Mouse (Mus musculus) ovary, postnatal 14 days (tissue): ENCODE results near the gene Dync1i1.

Experiments
- DNase-seq: peaks from one replicate; pipeline ENCODE4 v3.0.0; 2022; ENCODE audit warnings: low spot score

The Dync1i1 gene

DNA sequence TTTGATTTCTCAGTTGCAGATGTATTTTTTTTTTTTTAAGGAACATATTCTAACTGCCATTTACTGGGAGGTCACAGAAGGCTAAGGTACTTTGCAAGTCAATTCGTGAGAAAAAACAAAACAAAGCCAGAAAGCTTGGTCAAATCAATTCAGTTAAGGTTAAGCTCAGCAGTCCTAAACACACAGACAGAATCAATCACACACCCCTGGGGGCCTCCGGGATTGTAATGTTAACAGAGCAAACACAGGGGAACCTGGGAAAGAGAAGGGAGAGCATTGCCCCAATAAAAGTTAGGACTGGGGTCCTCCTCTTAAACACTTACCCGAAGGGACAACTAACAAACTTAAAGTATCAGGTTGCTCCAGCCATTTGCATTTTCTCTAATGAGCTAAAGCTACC, 344.6 kb downstream of the Dync1i1 start:
- no peak for DNase-seq

DNA sequence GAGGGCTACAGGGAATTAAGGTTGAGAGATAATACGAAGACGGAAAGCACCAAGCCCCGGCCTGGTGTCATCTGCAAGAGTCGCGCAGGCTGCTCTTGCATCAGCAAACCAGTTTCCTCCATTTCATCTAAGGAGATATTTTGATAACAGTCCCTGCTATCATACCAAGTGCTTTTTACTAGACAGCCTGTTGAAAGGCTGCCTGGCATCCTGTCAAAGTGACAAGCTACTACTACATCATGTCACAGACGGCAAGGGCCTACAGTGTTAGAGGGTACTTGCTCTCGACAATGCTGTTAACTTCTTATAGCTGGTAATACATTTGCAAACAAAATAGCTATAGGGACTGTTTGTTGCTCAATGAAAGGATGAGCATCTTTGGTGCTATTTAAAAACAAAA, 345.6 kb downstream of the Dync1i1 start:
- DNase-seq = no peak

DNA sequence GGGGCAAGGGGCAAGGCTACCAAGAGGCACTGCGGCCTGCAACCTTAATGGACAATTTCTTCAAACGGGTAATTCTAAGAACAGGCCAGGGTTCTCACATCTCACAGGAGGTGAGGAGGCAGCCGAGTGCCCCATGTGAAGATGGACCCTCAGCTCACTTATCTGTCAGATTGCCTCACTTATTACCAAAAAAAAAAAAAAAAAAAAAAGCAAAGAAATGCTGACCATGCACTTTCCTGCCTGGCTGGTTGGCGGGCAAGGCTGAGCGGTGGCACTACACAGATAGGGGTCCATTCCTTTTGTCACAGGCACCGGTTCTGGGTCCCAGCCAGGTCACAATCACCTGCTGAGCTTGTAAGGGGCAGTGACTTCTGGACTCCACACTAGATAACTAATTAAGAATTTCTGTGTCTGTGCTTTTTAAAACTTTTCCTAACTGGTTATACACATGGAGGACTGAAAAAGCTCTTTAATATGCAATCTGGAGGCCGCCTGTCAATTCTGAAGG, 350.6 kb downstream of the Dync1i1 start:
- DNase-seq = no peak

DNA sequence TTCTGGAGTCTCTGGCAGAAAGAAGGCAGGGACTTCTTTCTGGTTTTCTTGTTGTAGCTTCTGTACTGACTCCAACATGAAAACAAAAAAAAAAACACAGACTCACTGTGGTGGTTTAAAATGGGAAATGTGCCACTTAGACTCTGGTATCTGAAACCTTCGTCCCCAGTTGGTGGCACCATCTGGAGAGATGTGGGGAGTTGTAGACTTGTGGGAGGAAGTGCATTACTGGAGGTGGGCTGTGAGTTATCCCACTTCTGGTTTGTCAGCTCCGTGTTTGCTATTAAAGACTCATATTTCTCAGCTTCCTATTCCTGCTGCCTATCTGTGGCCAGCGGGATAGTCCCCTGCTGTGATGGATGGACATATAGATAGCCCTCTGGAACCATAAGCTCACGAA, 351.8 kb downstream of the Dync1i1 start:
- no peak for DNase-seq
